ENCODE assay signal across 8 mouse cellular contexts in genomic region chr6:29712011-29712584, GRCm38 (mm10). TPM values are rescaled to one million over a fixed set of nuclear protein-coding genes. Genes with fewer than 3 reads are reported as not detected.
DNase-seq lines count a peak whose midpoint lies in the region; ATAC-seq and TF ChIP-seq lines count a peak whose summit lies in the region.

No protein-coding gene starts in this region.

- H3K9ac ChIP-seq in forebrain, embryonic 16.5 days (replicated peaks; ENCODE audit: low read depth, low read length) = no peak overlapping the region
- no peak overlapping the region for H3K9ac ChIP-seq in lung, embryonic 14.5 days

- no peaks in the 10 kb centered on the region for H3K27me3 ChIP-seq in forebrain, embryonic 16.5 days (replicated peaks; ENCODE audit: control insufficient read depth, insufficient read depth, low read length)
- H3K27me3 ChIP-seq in lung, embryonic 14.5 days (ENCODE audit: insufficient read depth, low read length) = no peaks in the 10 kb centered on the region

- H3K27ac ChIP-seq in forebrain, embryonic 16.5 days (ENCODE audit: low read length) = no peak overlapping the region
- H3K27ac ChIP-seq in lung, embryonic 14.5 days (ENCODE audit: low read depth) = no peak overlapping the region

- no peak overlapping the region for H3K4me3 ChIP-seq in forebrain, embryonic 16.5 days (replicated peaks; ENCODE audit: low read length)
- H3K4me3 ChIP-seq in lung, embryonic 14.5 days (ENCODE audit: low read depth, low read length) = no peak overlapping the region

- H3K4me2 ChIP-seq in forebrain, embryonic 16.5 days (ENCODE audit: low read length) = no peak overlapping the region
- H3K4me2 ChIP-seq in lung, embryonic 14.5 days = no peak overlapping the region

- no peaks in the 10 kb centered on the region for H3K9me3 ChIP-seq in forebrain, embryonic 16.5 days (ENCODE audit: control insufficient read depth, low read length)
- H3K9me3 ChIP-seq in lung, embryonic 14.5 days (ENCODE audit: low read depth, low read length) = no peaks in the 10 kb centered on the region

- ATAC-seq in forebrain, embryonic 16.5 days = peak; percentile 48
- peak; percentile 26; the same call in 1 of the 2 replicates for ATAC-seq in lung, embryonic 14.5 days (ENCODE audit: insufficient read depth)

- 39% methylated on average over 3 of the region's 3 CpGs for WGBS in forebrain, embryonic 16.5 days
- 47% methylated on average over 3 of the region's 3 CpGs for WGBS in lung, embryonic 14.5 days

- TF ChIP-seq CTCF in lung, embryonic 14.5 days (IDR thresholded peaks at IDR 0.05; ENCODE audit: low read depth) = peak; percentile 85

- H3K36me3 ChIP-seq in forebrain, embryonic 16.5 days (ENCODE audit: control insufficient read depth, insufficient read depth) = no peaks in the 10 kb centered on the region
- H3K36me3 ChIP-seq in lung, embryonic 14.5 days (ENCODE audit: insufficient read depth) = no peaks in the 10 kb centered on the region

- DNase-seq in gastrocnemius, adult 18-20 months (ENCODE audit: low spot score) = peak; percentile 62
- no peak for DNase-seq in gastrocnemius, postnatal 14 days
- peak; percentile 51 for DNase-seq in thymus, postnatal 14 days
- DNase-seq in thymus, postnatal 36 days = no peak
- peak; percentile 91 for DNase-seq in lung, embryonic 14.5 days
- no peak for DNase-seq in urinary bladder, postnatal 25 days (ENCODE audit: low spot score)
- DNase-seq in ovary, adult 18-20 months (ENCODE audit: low spot score) = no peak

- intact Hi-C loops in gastrocnemius, postnatal 14 days (cut with DNase I; ENCODE audit: low total_unique reads) = no loop called here

- peaks cover 2% of the 10 kb centered on the region; the same call in 1 of the 2 replicates for H3K4me1 ChIP-seq in forebrain, embryonic 16.5 days (replicated peaks; ENCODE audit: control insufficient read depth, insufficient read depth, low read length)
- H3K4me1 ChIP-seq in lung, embryonic 14.5 days (ENCODE audit: insufficient read depth) = no peaks in the 10 kb centered on the region

RNA-seq across cellular contexts. Expression of gene Tspan33, which starts 18.1 kb away (rescaled TPM):
- 1 to 10 TPM; 2.6 to 3.6 TPM for total RNA-seq in gastrocnemius, adult 18-20 months (2021)
- 1 to 10 TPM; 2.9 to 3.8 TPM for total RNA-seq in gastrocnemius, postnatal 14 days (2021)
- 4.7 and 6.1 TPM in 2 replicates for polyA plus RNA-seq in forebrain, embryonic 16.5 days (2015; fragmentation: Nextera tagmentation; extraction: Ambion mirVana)
- polyA plus RNA-seq in lung, embryonic 14.5 days (2014; fragmentation: Nextera tagmentation; extraction: Ambion mirVana) = 2.0 and 2.1 TPM in 2 replicates

RNA-seq across cellular contexts. Expression of gene Smo, which starts 23.2 kb away (rescaled TPM):
- total RNA-seq in gastrocnemius, adult 18-20 months (2021) = 1 to 10 TPM; 2.3 to 3.4 TPM
- 10 to 100 TPM; 11.0 to 14.4 TPM for total RNA-seq in gastrocnemius, postnatal 14 days (2021)
- 11.5 and 11.7 TPM in 2 replicates for polyA plus RNA-seq in forebrain, embryonic 16.5 days (2015; fragmentation: Nextera tagmentation; extraction: Ambion mirVana)
- 60.9 and 69.1 TPM in 2 replicates for polyA plus RNA-seq in lung, embryonic 14.5 days (2014; fragmentation: Nextera tagmentation; extraction: Ambion mirVana)

RNA-seq across cellular contexts. Expression of gene Ahcyl2, which starts 55.7 kb away (rescaled TPM):
- 10 to 100 TPM; 17.9 to 23.7 TPM for total RNA-seq in gastrocnemius, adult 18-20 months (2021)
- total RNA-seq in gastrocnemius, postnatal 14 days (2021) = 10 to 100 TPM in 1 of 2 experiments, 1 to 10 TPM in 1; 9.5 to 10.9 TPM
- polyA plus RNA-seq in forebrain, embryonic 16.5 days (2015; fragmentation: Nextera tagmentation; extraction: Ambion mirVana) = 11.2 and 17.0 TPM in 2 replicates
- polyA plus RNA-seq in lung, embryonic 14.5 days (2014; fragmentation: Nextera tagmentation; extraction: Ambion mirVana) = 10.1 and 12.4 TPM in 2 replicates

Comparison
In these comparisons a context has a peak if more than half of its experiments do, and no peak if none do; other contexts are left out.
1. DNase-seq: peak in gastrocnemius, adult 18-20 months (single experiment), thymus, postnatal 14 days (single experiment) and lung, embryonic 14.5 days (single experiment); none in gastrocnemius, postnatal 14 days (single experiment), thymus, postnatal 36 days (0 of 2), urinary bladder, postnatal 25 days (single experiment) and ovary, adult 18-20 months (single experiment).